Mouse (Mus musculus): ENCODE measurements around the gene Cebpzos. TPM values are rescaled to one million over a fixed set of nuclear protein-coding genes. Genes with fewer than 3 reads are reported as not detected.

The Cebpzos gene
- polyA plus RNA-seq, 1 experiment: 40.4 TPM

DNA sequence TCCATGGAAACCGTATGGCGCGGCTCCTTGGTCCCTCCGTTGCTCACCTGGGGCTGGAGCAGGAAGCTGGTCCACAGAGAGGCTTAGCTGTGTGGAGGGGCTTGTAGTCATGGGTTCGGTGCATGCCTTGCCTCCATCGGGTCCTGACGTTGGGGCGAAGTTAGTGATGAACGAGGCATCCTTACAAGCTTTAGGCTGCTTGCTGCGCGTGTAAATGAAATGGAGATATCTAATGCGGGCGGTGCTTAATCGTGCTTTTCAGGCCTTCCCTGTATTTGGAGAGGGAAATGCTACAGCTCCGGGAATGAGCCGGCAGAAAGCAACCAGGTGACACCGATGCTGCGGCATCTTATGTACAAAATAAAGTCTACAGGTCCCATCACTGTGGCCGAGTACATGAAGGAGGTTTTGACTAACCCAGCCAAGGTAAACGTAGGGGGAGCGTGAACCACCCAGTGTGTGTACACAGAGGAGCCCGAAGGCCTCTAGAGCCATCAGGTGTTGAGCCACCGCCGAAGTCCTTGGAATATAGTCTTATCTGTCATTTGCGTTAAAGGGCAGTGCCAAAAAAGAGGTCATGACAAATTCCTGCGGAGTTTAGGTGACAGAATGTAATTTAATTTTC is 21.0 kb downstream of the Cebpzos start:
- no peak for DNase-seq (ENCODE audit: extremely low spot score in 1 of 2, low spot score in 1 of 2)

DNA sequence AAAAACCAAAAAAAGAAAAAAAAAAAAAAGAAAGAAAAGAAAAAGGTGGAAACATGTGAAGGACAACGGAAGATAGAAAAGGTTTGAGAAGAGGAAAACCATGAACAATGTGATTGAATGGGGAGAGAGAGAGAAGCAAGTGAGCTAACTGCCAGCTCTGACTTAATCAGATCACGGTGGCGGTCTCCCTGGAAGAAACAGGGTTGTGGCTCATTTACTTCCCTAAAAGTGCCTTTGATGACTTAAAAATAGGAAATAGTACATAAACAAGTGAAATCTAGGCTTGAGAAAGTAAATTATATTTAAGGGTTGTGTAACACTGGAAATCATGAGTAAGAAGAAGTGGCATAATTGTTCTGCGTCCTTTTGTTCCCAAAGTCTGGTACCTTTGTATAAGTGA is 22.6 kb downstream of the Cebpzos start:
- DNase-seq (ENCODE audit: extremely low spot score in 1 of 2, low spot score in 1 of 2): no peak

DNA sequence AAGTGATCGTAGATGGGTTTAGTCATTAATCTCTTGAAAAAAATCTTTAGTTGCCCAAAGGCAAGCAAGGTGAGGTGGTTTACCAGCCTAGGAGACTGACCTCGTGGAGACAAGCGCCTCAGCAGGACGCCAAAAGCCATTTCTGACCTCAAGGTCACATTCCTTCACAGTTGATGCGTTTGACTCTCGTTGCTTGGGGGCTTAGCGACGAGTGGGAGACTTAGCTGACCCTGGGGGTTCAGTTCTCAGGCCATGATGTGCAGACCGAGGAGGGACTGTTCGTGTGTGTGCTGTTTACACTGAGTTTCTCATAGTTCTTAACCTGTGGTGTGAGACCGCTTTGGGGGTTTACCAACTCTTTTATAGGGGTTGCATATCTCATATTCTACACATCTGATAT is 26.3 kb downstream of the Cebpzos start:
- no peak for DNase-seq (ENCODE audit: extremely low spot score in 1 of 2, low spot score in 1 of 2)

DNA sequence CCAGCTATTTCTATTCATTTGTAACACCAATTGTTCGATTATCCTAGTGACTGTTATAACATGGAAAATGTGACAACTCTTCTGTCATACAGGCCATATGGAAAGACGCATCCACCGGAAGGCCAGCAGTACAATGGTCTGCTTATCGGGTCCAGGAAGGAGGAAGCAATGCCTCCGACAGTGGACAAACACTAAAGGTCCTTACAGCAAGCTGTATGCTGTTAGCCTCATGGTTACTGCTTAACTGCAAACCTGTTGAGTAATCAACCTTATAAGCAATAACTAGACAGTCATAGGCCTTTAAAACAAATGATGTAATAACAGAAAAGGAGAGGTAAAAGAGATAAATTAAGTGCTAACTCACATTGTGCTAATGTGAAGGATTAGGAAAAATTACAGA is 34.9 kb downstream of the Cebpzos start:
- DNase-seq (ENCODE audit: extremely low spot score in 1 of 2, low spot score in 1 of 2): no peak

DNA sequence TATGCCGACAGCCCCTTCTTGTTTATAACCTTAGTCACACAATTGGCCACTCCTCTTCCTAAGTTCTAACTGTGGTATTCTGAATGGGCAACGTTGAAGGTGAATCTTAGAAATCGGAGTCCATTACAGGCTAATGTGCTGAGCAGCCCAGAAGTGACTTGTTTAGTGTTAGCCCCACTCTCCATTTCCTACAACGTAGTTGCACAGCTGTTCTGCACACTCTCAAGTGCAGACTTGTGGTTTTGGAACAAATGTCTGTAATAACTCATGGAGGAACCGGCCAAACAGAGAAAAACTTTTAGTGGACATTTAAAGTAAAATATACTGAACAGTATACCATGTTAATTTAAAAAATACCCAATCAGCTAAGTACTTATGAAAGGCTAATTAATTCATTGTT is 35.8 kb downstream of the Cebpzos start:
- DNase-seq (ENCODE audit: extremely low spot score in 1 of 2, low spot score in 1 of 2): no peak

DNA sequence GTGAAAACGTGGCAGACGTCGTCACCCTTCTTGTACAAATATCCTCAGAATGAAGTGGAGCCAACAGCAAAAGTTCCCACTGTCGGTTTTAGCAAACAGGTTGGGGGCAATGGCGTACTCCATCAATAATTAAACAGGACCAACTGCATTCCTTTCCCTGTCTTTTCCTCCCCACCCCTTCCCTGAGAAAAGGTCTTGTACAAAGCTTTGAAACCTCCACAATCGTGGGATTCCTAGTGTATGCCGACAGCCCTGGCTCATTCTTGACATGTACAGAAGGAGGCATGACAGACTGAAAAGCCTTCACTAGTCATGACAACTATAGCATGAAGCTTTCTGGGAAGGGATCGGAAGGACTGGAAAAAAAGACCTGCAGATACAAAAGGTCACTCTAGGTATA is 36.9 kb downstream of the Cebpzos start:
- no peak for DNase-seq (ENCODE audit: extremely low spot score in 1 of 2, low spot score in 1 of 2)

DNA sequence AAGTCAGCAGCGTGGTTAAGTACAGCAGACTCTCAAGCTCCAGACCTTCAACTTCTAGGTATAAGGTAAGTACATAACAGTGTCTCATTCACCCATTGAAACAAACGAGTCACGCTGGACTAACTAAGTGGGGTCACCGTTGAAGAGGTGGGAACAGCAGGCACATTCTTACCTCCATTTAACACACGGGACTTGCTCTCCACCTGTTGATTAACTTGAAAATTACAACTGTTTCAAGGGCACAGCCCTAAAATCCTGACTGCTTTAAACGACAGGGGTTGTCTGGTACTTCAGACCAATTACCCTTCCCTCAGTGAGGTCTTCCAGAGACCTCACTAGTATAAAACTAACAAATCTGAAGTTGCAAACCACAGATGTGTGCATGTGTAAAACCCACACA is 43.2 kb downstream of the Cebpzos start:
- DNase-seq (ENCODE audit: extremely low spot score in 1 of 2, low spot score in 1 of 2): no peak

GRCm38 (mm10) chr17:78964387-78964786 is 48.1 kb downstream of the Cebpzos start:
- DNase-seq (ENCODE audit: extremely low spot score in 1 of 2, low spot score in 1 of 2): peak in 1 of 2 experiments; percentile 54

GRCm38 (mm10) chr17:78966092-78966883 is 50.0 kb downstream of the Cebpzos start:
- DNase-seq (ENCODE audit: extremely low spot score in 1 of 2, low spot score in 1 of 2): no peak

DNA sequence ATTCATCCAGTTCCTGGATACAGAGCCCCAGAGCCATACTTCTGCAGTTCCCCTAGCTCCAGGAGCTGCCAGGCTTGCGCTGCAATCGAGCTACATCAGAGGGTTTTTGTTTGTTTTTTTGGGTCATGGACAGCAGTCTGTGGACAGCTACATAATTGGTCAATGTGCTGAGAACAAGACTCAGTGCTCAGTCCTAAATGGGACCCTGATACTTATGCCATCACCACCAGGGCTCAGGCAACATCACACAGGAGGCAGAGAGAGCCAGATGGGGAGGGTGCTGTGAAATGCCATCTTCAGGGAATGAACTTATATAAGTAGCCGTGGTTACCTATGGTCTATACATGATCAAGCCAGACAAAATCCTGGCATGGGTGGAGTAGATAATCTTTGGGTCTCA is 52.2 kb downstream of the Cebpzos start:
- DNase-seq (ENCODE audit: extremely low spot score in 1 of 2, low spot score in 1 of 2): no peak

Other genes starting within 250 kb of the Cebpzos start
- gene Strn, start 179.3 kb upstream of the Cebpzos start, polyA plus RNA-seq (2012; rRNA removed): 20.7 and 21.1 TPM in 2 replicates
- gene Heatr5b, start 81.1 kb upstream of the Cebpzos start, polyA plus RNA-seq (2012; rRNA removed): 26.9 and 28.9 TPM in 2 replicates
- 29.8 and 33.0 TPM in 2 replicates for gene Gpatch11, start 80.9 kb upstream of the Cebpzos start, polyA plus RNA-seq (2012; rRNA removed)
- gene Eif2ak2, start 33.9 kb upstream of the Cebpzos start, polyA plus RNA-seq (2012; rRNA removed): 3.1 and 4.2 TPM in 2 replicates
- 0.30 and 0.63 TPM in 2 replicates for gene Sult6b1, start 9.5 kb upstream of the Cebpzos start, polyA plus RNA-seq (2012; rRNA removed)
- gene Cebpz, start 20.6 kb downstream of the Cebpzos start, polyA plus RNA-seq (2012; rRNA removed): 23.8 and 26.4 TPM in 2 replicates
- 48.2 and 50.2 TPM in 2 replicates for gene Ndufaf7, start 20.6 kb downstream of the Cebpzos start, polyA plus RNA-seq (2012; rRNA removed)
- 12.1 and 12.4 TPM in 2 replicates for gene Prkd3, start 104.3 kb downstream of the Cebpzos start, polyA plus RNA-seq (2012; rRNA removed)
- gene Qpct, start 135.4 kb downstream of the Cebpzos start, polyA plus RNA-seq (2012; rRNA removed): 18.5 and 20.2 TPM in 2 replicates